Comparison of ENCODE assay signal across 7 mouse cellular contexts in the genomic region with DNA sequence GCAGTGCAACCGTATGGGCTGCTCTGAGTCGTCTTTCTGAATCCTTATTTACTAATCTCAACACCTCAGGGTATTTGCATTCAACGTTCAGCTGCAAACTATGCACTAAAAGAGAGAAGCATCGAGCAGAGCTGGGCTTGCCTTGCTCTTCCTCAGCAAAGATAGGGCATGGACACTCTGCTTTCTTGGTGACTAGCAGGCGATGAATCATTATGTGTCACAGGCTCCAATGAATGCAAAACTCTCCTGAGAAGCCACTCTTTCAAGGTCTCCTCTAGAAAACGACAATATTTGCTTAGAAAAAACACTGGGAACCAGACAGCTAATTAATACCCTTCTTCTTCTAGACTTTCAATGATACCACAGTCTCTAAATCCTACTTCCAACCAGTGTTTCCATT.
"Had no signal": no experiment of that assay in that cellular context is flagged by ENCODE, and none has a peak within 500 bp of the region (broad histone marks: within the 10 kb centered on the region; RNA-seq: fewer than 3 reads in every experiment).

No protein-coding gene starts in this region.

- DNase-seq: lung, adult 2 months; lung, postnatal 14 days; lung, postnatal 36 days; right cerebral cortex, postnatal 14 days; thymus, adult 2 months; thymus, postnatal 25 days; thymus, postnatal 4 days had no signal
